Mouse (Mus musculus): ENCODE results near the gene Mapk13. TPM values are rescaled to one million over a fixed set of nuclear protein-coding genes. Genes with fewer than 3 reads are reported as not detected.
A peak's percentile ranks its signal among the peaks of the same experiment; 100 is the strongest.
"Not testable (repeated sequence)": the region's sequence is repeated elsewhere in the genome, so short reads cannot be mapped to it uniquely, and the experiment has no call there.

The Mapk13 gene
- polyA plus RNA-seq (2014; fragmentation: Nextera tagmentation; extraction: Ambion mirVana) = 3.3 TPM in 2 replicates

DNA sequence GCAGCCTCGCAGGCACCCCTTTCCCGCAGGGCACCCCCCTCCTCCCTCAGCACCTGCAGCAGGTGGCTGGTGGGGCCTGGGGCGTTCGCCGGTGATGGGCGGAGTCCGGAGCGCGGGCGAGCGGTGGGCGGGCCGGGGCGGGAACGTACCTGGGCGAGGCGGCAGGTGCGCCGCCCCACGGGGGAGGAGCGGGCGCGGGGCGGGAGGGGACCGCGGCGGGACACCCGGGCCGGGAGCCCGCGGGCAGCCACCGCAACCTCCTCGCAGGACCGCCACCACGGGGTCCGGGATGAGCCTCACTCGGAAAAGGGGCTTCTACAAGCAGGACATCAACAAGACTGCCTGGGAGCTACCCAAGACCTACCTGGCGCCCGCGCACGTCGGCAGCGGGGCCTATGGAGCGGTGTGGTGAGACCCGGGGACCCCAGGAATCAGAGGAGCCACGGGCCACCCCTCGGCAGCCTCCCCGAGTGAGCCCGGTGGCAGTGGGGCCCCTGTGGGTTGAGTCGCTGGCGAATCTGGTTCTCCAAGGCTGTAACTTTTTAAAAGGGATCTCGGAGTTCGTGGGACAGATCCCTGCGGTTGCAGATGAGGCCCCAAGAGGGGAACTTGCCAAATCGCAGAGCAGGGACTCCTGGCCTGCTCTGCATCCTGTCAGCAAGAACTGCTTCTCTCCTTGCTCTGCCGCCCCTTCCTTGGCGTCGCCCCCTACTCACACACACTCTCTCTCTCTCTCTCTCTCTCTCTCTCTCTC is at the start of gene Mapk13:
Gene Mapk13, plus strand, starts transcription at position 177 of the 754 bp plus-strand sequence.
- Histone ChIP-seq H3K4me2 (replicated peaks; ENCODE audit: low read depth, low read length) (peak within 1 kb of the TSS; percentile 63), H3K9me3 (ENCODE audit: control insufficient read depth, low read length) (no peaks in the 10 kb centered on the region), H3K4me3 (ENCODE audit: low read depth, low read length) (peak within 1 kb of the TSS; percentile 35), H3K4me1 (replicated peaks; ENCODE audit: control insufficient read depth, insufficient read depth, low read length) (peaks cover 2% of the 10 kb centered on the region), H3K36me3 (ENCODE audit: control insufficient read depth, insufficient read depth, low read length) (no peaks in the 10 kb centered on the region), H3K9ac (ENCODE audit: low read depth, low read length) (0 out of 2 replicates have a peak within 1 kb of the TSS, but pooled peaks have one; percentile 15), H3K27me3 (ENCODE audit: control insufficient read depth, insufficient read depth, low read length) (peaks cover 28% of the 10 kb centered on the region), H3K27ac (ENCODE audit: low read depth, low read length) (no peak within 1 kb of the TSS)
- DNase-seq (ENCODE audit: low spot score) = peak; percentile 43
- ATAC-seq (ENCODE audit: low FRiP score) = no peak
- WGBS = 1% methylated on average over 47 of the region's 58 CpGs

- Histone ChIP-seq H3K4me2 (replicated peaks; ENCODE audit: low read depth, low read length) (no peak within 1 kb of the TSS), H3K27ac (ENCODE audit: low read depth, low read length) (no peak within 1 kb of the TSS), H3K4me3 (ENCODE audit: low read depth, low read length) (no peak within 1 kb of the TSS), H3K9ac (ENCODE audit: low read depth, low read length) (no peak within 1 kb of the TSS), H3K9me3 (ENCODE audit: control insufficient read depth, low read length) (no peaks in the 10 kb centered on the region), H3K27me3 (ENCODE audit: control insufficient read depth, insufficient read depth, low read length) (no peaks in the 10 kb centered on the region), H3K36me3 (ENCODE audit: control insufficient read depth, insufficient read depth, low read length) (peaks cover 6% of the 10 kb centered on the region; the same call in 1 of the 2 replicates), H3K4me1 (replicated peaks; ENCODE audit: control insufficient read depth, insufficient read depth, low read length) (no peaks in the 10 kb centered on the region)
- DNase-seq (ENCODE audit: low spot score) = no peak
- WGBS = 95% methylated on average over 4 of the region's 4 CpGs
- no peak for ATAC-seq (ENCODE audit: low FRiP score)
These were observed 43.3 kb upstream of the Mapk13 start, which contains the start of gene AC170998.1 for GRCm38 (mm10) chr17:28725783-28726182. Gene AC170998.1, plus strand, starts transcription at chr17:28726083.

DNA sequence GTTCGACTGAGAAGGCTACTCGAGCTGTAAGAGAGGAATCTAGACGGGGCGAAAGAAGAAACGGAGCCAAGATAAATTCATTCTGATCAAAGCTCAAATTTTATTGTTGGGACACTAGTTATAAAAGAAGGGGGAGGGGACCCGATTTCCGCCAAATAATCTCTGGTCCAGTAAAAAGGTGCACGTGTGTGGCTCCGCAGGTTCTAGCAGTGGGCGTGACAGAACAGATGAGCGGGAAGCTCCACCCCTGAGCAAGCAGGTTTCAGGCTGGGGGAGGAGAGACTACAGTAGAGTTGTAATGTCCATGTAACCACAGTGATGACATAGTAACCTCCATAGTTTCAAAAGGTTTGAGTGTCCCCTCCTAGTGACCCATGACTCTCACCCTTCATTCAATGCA is 41.6 kb upstream of the Mapk13 start:
- not testable (repeated sequence) for H3K27me3 ChIP-seq (ENCODE audit: control insufficient read depth, insufficient read depth, low read length); ATAC-seq (ENCODE audit: low FRiP score); H3K4me2 ChIP-seq (replicated peaks; ENCODE audit: low read depth, low read length); H3K4me3 ChIP-seq (ENCODE audit: low read depth, low read length); DNase-seq (ENCODE audit: low spot score); H3K27ac ChIP-seq (ENCODE audit: low read depth, low read length); H3K9me3 ChIP-seq (ENCODE audit: control insufficient read depth, low read length); H3K4me1 ChIP-seq (replicated peaks; ENCODE audit: control insufficient read depth, insufficient read depth, low read length); H3K9ac ChIP-seq (ENCODE audit: low read depth, low read length)
- H3K36me3 ChIP-seq (ENCODE audit: control insufficient read depth, insufficient read depth, low read length) = peaks cover 12% of the 10 kb centered on the region; the same call in 1 of the 2 replicates
- WGBS = 98% methylated on average over 11 of the region's 11 CpGs

DNA sequence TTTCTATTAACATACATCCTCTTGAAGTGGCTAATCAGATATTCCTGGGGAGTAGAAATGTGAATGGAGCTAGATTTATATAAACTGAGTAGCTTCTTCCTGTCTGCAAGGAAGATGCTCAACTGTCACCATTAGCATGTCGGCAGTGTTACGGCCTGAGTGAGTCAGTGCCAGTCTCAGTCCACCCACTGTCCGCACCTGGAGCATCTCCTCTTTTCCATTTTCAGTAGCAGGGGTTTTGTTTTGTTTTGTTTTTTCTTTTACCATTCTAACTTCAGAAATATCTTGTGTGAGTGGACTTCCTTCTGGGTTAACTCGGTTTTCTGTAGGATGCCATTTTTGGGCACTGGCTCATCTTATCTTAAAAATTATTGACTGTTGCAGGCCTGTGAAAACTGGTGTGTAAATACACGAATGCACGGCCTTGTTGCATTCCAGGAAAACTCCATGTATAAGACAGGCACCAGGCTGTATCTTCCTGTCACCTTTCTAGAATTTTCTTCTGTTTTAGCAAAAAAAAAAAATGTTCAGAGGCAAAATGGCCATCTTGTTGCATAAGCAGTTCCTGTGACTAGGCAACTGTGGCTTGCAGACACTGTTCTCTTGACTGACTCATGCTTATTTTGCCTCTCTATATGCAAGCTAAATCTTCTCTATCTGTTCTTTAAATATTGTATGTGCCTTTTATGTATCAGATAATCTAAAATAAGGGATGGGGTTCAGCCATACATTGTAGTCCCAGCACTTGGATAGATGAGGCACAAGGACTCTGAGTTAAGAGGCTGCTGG is 33.6 kb upstream of the Mapk13 start:
- no peaks in the 10 kb centered on the region for H3K4me1 ChIP-seq (replicated peaks; ENCODE audit: control insufficient read depth, insufficient read depth, low read length)
- no peak overlapping the region for H3K4me3 ChIP-seq (ENCODE audit: low read depth, low read length)
- ATAC-seq (ENCODE audit: low FRiP score) (no peak), DNase-seq (ENCODE audit: low spot score) (no peak)
- H3K27ac ChIP-seq (ENCODE audit: low read depth, low read length) = no peak overlapping the region
- WGBS = 95% methylated on average over 6 of the region's 6 CpGs
- H3K9me3 ChIP-seq (ENCODE audit: control insufficient read depth, low read length) = no peaks in the 10 kb centered on the region
- H3K27me3 ChIP-seq (ENCODE audit: control insufficient read depth, insufficient read depth, low read length) = no peaks in the 10 kb centered on the region
- H3K4me2 ChIP-seq (replicated peaks; ENCODE audit: low read depth, low read length) = no peak overlapping the region
- H3K36me3 ChIP-seq (ENCODE audit: control insufficient read depth, insufficient read depth, low read length) = 0 out of 2 replicates have a peak, but pooled peaks cover 9% of the 10 kb centered on the region
- no peak overlapping the region for H3K9ac ChIP-seq (ENCODE audit: low read depth, low read length)

GRCm38 (mm10) chr17:28736486-28736885 is 32.6 kb upstream of the Mapk13 start:
- no peak for ATAC-seq (ENCODE audit: low FRiP score)
- no peaks in the 10 kb centered on the region for H3K4me1 ChIP-seq (replicated peaks; ENCODE audit: control insufficient read depth, insufficient read depth, low read length)
- no peak overlapping the region for H3K27ac ChIP-seq (ENCODE audit: low read depth, low read length)
- H3K9me3 ChIP-seq (ENCODE audit: control insufficient read depth, low read length) = no peaks in the 10 kb centered on the region
- H3K4me3 ChIP-seq (ENCODE audit: low read depth, low read length) = no peak overlapping the region
- H3K9ac ChIP-seq (ENCODE audit: low read depth, low read length) = no peak overlapping the region
- no peak overlapping the region for H3K4me2 ChIP-seq (replicated peaks; ENCODE audit: low read depth, low read length)
- 72% methylated on average over 4 of the region's 4 CpGs for WGBS
- H3K27me3 ChIP-seq (ENCODE audit: control insufficient read depth, insufficient read depth, low read length) = no peaks in the 10 kb centered on the region
- 0 out of 2 replicates have a peak, but pooled peaks cover 4% of the 10 kb centered on the region for H3K36me3 ChIP-seq (ENCODE audit: control insufficient read depth, insufficient read depth, low read length)
- peak; percentile 10 for DNase-seq (ENCODE audit: low spot score)

- no peak overlapping the region for H3K27ac ChIP-seq (ENCODE audit: low read depth, low read length)
- H3K4me3 ChIP-seq (ENCODE audit: low read depth, low read length) = no peak overlapping the region
- ATAC-seq (ENCODE audit: low FRiP score) (no peak), DNase-seq (ENCODE audit: low spot score) (no peak)
- no peaks in the 10 kb centered on the region for H3K4me1 ChIP-seq (replicated peaks; ENCODE audit: control insufficient read depth, insufficient read depth, low read length)
- no peak overlapping the region for H3K4me2 ChIP-seq (replicated peaks; ENCODE audit: low read depth, low read length)
- H3K27me3 ChIP-seq (ENCODE audit: control insufficient read depth, insufficient read depth, low read length) = no peaks in the 10 kb centered on the region
- H3K9ac ChIP-seq (ENCODE audit: low read depth, low read length) = no peak overlapping the region
- WGBS = 91% methylated on average over 4 of the region's 4 CpGs
- H3K36me3 ChIP-seq (ENCODE audit: control insufficient read depth, insufficient read depth, low read length) = no peaks in the 10 kb centered on the region
- H3K9me3 ChIP-seq (ENCODE audit: control insufficient read depth, low read length) = no peaks in the 10 kb centered on the region
These were observed 31.1 kb upstream of the Mapk13 start for GRCm38 (mm10) chr17:28737973-28738372.

DNA sequence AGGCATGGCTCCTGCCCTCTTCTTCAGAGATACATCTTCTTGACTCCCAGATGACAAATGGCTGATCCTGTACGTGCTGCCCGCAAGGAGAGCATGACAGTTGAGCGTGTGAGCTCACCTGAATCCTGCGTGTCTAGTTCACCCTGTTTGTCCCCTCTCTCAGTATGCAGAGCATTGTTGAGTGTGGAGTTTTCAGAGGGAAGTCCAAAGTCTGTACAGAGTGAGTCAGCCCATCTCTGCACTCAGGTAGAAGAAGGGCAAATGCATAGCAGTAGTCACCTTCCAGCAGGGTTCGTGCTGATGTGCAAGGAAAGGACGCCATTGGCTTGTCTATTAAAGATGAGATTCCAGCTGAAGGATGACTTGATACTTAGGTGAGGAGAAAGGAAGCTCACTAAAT is 29.9 kb upstream of the Mapk13 start:
- 0 out of 2 replicates have a peak, but pooled peaks cover 6% of the 10 kb centered on the region for H3K36me3 ChIP-seq (ENCODE audit: control insufficient read depth, insufficient read depth, low read length)
- WGBS = 95% methylated on average over 6 of the region's 6 CpGs
- H3K4me3 ChIP-seq (ENCODE audit: low read depth, low read length) = no peak overlapping the region
- no peaks in the 10 kb centered on the region for H3K9me3 ChIP-seq (ENCODE audit: control insufficient read depth, low read length)
- ATAC-seq (ENCODE audit: low FRiP score) = no peak
- DNase-seq (ENCODE audit: low spot score) = no peak
- no peaks in the 10 kb centered on the region for H3K27me3 ChIP-seq (ENCODE audit: control insufficient read depth, insufficient read depth, low read length)
- no peak overlapping the region for H3K4me2 ChIP-seq (replicated peaks; ENCODE audit: low read depth, low read length)
- no peak overlapping the region for H3K27ac ChIP-seq (ENCODE audit: low read depth, low read length)
- H3K9ac ChIP-seq (ENCODE audit: low read depth, low read length) = no peak overlapping the region
- H3K4me1 ChIP-seq (replicated peaks; ENCODE audit: control insufficient read depth, insufficient read depth, low read length) = no peaks in the 10 kb centered on the region

GRCm38 (mm10) chr17:28743145-28743866 is 25.8 kb upstream of the Mapk13 start:
- H3K4me1 ChIP-seq (replicated peaks; ENCODE audit: control insufficient read depth, insufficient read depth, low read length) = no peaks in the 10 kb centered on the region
- 0 out of 2 replicates have a peak, but pooled peaks cover 10% of the 10 kb centered on the region for H3K36me3 ChIP-seq (ENCODE audit: control insufficient read depth, insufficient read depth, low read length)
- H3K27me3 ChIP-seq (ENCODE audit: control insufficient read depth, insufficient read depth, low read length) = no peaks in the 10 kb centered on the region
- ATAC-seq (ENCODE audit: low FRiP score) = no peak
- 95% methylated on average over 11 of the region's 11 CpGs for WGBS
- H3K4me3 ChIP-seq (ENCODE audit: low read depth, low read length) = no peak overlapping the region
- no peaks in the 10 kb centered on the region for H3K9me3 ChIP-seq (ENCODE audit: control insufficient read depth, low read length)
- H3K9ac ChIP-seq (ENCODE audit: low read depth, low read length) = no peak overlapping the region
- H3K4me2 ChIP-seq (replicated peaks; ENCODE audit: low read depth, low read length) = no peak overlapping the region
- no peak for DNase-seq (ENCODE audit: low spot score)
- H3K27ac ChIP-seq (ENCODE audit: low read depth, low read length) = no peak overlapping the region
